Mouse (Mus musculus) kidney, postnatal 14 days (tissue): ENCODE measurements around the gene Gm49450.

Experiments
- DNase-seq: peaks from one replicate; pipeline ENCODE4 v3.0.0; 2022; ENCODE audit warnings: mixed read lengths

Gm49450 gene

DNA sequence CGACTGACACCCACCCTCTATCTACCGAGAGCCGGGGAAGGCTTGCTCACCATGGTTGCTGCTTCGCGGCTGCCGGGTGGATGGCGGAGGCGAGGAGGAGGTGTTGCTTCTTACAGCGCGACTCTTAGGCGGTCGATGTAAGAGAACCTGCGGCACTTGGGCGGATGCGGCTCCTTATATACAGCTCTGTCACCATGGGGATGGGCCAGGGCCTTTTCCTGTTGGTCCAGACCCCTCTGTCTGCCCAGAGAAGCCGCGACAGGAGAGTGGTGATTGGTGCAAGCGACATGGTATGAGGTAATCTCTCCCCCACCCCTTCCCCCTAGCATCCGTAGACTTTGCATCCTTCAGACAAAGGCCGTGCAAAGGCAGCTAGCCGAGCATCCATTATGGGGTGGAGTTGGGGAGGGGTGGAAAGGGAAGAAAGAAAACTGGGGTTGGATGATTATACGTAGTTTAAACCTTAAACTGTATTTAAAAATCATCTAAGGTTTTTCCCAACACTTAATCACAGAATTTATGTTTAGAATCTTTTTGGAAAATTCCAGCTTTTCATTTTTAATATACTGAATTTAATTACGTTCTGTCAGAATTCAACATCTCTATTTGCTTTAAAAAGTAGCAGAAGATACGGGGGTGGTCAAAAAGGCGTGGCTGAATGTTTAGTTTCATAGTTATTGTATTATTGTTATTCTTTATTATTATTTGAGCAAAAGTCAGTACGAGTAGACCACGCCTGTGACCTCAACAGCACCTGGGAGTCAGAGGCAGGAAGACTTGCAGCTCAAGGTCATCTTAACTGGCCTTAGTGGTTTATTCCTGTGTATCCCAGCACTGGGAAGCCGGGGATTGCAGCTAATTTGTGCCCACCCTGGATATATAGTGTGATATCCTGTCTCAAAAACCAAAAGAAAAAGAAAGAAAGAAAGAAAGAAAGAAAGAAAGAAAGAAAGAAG lies at the start of gene Gm49450, which contains the start of gene Tuba1a:
Gm49450 (minus strand) TSS at position 151 of the 956 bp plus-strand sequence.
Tuba1a (minus strand) TSS at position 303 of the 956 bp plus-strand sequence.
- peak; percentile 92 for DNase-seq

DNA sequence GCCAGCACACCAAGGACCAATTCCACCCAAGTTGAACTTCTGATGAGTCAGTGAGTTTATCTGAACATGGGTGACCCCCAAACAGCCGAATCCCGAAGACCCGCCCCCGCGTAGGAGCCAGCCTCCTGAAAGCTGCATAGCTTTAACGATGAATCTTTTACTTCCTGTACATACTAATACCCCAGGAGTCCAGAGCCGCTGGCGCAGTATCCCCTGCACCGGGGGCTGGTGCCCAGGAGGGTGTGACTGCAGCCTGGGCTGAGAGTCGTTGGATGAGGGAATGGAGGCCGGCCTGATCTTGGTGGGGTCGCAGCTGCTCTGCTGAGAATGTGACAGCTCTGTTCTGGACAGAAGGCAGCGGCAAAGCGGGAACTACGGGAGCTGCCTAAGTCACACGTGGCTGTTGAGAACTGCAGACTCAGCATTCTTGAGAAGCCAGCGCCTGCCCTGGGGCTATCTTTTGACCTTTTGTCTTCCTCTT lies 48.1 kb upstream of the Gm49450 start:
- DNase-seq, result peak; percentile 67

DNA sequence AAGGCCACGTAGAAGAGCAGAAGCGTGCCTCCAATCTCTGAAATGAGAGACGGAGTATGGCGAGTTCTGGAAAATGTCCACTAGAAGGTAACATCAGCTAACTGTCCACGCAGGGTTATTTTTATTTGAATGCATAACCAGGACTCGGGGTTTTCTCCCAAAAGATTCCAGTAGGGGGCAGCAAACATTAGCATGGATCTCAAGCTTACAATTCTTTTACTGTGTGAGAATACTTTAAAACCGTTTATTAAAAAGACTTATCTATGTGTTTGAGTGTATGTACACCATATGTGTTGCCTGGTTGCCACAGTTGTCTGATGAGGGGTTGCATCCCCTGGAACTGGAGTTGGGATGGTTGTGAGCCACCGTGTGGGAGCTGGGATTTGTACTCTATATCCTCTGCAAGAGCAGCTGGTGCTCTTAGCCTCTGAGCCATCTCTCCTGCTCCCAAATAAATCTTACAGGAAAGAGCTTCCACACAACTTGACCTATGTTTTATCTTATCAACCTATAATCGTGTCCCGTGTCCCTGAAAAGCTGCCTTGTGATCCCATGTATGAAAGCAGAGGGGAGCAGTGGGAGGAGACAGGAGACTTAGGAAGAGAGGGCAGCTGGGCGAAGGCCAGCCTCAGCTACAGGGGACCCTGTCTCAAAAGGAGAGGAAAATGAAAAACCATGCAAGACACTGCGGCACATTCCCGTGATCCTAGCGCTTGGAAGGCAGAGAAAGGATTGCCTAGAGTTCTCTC lies 47.4 kb upstream of the Gm49450 start:
- peak; percentile 77 for DNase-seq

DNA sequence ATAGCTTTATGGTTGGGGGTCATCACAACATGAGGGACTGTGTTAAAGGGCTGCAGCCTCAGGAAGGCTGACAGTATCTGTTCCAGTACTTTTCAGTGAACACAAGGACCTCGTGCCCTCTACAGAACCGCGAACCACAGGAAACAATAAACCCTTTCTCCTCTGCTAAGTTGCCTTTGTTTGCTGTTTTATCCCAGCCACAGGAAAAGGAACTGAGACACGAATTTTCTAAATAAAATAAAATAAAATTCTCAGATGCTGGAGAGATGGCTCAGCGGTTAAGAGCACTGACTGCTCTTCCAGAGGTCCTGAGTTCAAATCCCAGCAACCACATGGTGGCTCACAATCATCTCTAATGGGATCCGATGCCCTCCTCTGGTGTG lies 45.4 kb upstream of the Gm49450 start:
- no peak for DNase-seq

DNA sequence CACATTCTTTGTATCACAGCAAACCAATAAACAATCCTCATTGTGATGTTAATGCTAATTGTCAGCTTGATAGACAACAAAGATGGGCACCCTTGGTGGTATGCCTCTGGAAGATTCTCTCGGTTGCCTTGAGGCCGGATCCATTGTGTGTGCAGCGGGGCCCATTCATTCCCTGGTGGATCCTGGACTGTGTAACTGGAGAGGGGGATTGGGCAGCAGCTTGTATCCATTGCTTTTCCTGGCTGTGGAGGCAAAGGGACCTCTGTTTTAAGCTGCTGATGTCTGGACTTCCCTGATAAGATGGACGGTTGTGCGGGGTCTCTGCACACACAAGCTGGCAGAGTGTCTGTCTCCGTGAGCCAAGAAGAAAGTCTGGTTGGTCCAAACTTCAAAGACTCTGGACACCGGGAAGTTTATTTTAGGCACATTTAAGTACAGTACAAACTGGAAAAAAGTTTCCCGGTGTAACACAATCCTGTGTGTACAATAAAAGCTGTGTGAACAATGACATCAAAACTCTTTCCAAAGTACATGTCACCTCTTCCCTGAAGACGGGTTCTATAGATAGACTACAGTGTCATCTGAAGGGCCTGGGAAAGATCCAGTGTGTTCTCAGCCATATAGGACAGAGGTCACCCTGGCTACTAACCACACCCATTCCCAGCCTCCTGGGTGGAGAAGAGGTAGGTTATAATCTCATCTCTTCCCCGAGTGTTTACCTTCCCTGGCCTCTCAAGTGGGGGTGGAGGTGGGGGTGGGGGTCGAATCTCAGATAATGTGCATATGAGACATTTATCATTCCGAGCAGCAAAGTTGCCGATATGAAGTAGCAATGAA lies 44.8 kb upstream of the Gm49450 start:
- DNase-seq, result no peak

DNA sequence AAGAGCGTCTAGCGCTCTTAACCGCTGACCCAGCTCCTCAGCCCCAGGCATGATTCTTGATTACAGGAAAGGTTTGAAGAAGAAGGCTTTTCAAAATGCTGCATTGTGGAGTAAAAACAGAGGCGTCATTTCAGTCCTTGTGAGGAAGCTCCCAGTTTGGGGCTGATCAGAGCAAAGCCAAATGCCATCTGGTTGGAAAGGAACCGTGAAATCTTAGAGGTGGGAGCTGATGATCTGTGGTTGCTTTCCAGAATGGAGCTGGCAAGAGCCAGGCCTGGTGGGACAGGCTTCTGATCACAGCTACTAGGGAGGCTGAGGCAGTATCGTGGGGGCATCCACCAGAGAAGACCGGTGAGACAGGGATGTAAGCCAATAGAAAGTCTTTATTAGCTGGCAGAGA lies 43.5 kb upstream of the Gm49450 start:
- no peak for DNase-seq

DNA sequence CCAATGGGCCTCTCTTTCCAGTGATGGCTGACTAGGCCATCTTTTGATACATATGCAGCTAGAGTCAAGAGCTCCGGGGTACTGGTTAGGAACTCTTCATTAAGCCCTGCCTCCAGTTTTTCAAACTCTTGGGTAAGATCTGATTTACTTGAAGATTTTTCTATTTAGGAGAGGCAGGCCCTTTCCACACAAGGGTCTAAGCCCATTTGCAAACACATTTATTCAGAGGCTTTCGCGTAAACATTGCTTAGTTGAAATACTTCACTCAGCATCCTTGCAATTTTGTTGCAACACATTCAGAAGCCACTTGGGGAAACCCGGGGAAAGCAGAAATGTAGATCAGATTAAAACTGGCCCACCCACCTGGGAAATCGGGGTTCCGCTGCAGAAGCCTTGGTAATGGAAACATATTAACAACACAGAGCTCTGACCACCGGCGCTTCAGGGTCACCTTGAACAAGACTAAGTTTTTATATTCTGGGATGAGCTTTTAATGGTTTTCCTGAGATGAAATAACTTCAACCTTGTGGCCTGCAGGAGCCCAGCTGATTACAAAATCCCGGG lies 41.7 kb upstream of the Gm49450 start:
- no peak for DNase-seq

DNA sequence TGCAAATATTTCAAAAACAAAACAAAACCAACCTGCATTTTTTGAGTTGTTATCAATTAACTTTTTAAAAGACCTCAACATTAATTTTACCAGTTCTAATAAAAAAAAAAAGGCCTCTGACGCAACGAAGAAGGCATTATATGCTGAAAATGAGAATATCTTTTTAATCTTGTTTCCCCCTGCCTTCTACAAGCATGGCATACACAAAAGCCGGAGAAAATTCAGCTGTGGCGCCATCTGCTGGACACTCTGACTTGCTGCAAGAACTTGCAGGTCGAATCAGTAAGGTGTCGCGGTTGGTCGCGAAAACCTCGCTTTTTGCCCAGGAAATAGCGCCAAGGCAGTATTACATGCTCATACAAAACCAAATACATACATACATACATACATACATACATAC lies 40.5 kb upstream of the Gm49450 start:
- peak; percentile 89 for DNase-seq

DNA sequence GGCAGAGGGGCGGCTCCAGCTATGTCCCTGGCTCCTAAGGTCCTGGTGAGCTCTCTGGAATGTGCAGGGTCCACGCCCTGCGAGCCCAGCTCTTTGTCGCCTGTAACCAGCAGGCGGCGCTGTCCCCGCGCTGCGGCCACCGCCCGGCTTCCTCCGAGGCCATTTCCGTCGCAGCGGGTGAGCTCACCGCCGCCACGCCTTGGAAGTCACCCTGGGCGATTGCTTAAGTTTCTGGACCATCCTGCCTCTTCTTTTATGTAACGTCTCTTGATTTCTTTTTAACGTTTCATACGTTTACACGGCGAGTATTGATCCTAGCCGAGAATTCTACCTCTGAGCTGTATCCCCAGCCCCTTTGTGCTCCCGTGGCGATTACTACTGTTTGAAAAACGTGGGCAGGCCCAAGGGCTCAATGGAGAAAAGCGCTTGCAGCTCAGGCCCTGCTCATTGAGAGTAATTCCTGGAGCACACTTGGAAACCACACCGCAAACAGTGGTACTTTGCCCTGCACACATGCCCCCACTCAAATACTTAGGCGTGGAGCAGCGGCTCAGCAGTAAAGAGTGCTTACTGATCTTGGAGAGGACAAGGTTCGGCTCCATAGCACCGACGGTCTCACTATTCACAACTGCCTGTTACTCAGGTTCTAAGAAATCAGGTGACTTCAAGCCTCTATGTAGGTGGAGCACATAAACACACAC lies 39.9 kb upstream of the Gm49450 start:
- DNase-seq, result peak; percentile 96

DNA sequence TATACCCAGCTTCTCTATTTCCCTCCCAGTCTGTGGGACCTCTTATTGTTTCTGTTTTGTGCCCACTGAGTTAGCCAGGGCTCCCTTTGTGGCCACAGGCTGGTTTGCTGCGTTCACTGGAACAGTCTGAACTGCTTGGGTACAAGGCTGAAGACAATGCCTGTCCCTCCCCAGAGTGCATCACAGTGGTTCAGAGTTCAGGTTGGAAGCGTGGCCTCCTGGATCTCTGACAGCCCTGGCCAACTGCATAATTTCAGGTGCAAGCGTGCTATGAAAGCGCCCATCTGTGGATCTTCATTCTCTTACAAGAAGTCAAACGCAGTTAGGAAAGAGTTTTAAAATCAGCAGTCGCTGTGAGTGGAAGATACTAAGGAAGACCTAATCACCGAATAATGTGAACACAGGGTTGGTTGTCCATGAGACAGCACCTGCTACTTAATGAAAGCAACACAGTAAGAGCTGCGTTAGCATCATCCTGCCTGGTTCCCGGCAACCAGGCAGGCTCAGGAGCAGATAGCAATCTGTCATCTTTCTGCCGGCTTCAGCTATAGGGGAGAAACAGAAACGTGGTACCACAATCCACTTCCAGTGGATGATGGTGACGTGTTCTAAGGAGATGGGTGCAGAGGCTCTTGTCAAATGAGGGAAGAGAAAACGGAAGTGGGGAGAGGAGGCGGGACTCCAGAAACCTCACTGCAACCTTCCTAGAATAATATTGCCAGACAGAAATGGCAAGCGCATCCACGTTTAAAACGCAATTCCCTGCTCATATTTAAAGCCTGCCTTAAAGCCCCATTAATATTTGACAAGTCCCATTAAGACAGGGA lies 38.9 kb upstream of the Gm49450 start:
- no peak for DNase-seq

DNA sequence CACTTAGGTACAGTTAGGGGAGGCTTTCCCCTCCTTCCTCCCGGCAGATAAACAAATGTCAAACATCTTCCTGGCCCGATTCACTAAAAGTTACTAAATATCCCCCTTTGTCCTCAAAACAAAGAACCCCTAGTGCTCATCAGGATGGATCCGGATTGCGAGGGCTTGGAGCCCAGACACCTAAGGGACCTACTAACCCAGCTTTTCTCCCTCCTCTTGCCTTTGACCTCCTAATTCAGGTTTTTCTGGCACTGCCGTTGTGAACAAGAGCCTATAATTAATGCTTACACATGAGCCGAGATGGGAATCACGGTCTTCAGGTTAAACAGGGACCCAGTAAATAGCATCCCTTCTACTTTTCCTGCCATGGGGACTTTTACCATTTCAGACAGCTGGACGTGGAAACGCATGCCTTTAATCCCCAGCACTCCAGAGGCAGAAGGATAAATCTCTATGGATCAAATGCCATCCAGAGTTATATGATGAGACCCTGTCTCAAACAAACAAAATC lies 38.2 kb upstream of the Gm49450 start:
- DNase-seq, result no peak

DNA sequence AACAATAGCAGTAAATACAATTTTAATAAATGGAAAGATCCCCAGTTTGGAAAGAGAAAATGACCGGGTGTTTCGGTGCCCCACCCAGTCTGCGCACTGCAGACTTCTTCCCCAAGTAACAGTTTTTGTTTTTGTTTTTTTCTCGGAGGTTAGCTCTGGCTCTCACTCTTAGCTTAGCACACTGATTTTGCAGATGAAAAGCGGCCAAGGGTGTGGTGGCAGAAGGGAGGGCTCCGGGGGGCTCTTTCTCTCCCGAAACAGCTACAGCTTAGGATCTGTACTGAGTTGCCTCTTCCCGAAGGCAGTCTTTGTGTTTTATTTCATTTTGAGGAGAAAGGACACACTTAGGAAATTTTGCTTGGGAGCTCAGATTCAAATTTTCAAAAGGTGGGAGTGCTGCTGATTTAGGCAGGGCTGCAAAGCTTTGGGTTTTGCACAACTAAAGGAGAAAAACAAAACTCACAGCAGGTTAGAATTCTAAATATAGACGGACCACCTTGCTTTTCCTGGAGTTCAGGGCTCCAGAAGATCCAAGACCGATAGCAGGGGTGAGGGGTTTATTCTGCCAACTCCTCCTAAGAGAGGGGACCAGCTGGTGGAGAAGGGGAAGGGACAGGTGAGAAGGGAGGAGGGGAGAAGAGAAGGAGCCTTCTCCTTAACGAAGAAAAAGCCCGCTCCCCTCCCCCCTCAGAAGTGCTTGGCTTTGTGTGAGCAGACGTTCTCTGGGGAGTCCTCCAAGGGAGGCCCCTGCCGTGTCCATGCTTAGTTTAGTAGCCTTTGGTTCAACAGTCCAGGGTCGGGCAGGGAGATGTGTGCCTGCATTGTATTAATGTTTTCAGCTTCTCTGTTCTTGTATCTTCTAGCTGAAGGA lies 37.6 kb upstream of the Gm49450 start:
- no peak for DNase-seq

DNA sequence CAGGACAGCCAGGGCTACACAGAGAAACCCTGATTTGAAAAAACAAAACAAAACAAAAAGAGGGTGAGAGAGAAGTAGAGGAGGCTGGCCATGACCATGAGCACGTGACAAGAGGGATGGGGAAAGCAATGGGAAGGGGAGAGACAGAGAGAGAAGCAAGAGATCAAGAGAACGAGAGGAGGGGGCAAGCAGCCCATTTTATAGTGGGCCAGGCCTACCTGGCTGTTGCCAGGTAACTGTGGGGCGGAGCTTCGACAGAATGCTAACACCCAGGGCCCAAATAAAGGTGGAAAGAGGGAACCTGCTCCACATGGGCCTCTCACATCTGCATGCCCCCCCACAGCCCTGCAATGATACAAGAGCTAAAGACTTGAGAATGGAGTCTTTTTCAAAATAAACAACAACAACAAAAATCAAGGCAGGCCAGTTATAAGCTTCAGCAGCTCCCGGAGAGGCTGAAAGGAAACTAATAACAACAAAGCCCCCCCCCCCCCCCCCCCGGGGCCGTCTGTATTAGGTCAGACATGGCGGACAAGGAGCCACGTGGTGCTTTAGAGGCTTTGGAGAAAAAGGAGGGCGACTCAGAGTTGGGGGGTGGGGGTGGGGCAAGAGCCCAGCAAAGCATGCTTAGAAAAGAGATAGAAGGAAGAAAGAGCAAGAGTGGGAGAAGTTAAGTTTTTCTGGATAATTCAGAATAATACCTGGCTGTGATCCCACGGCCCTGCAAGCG lies 36.5 kb upstream of the Gm49450 start:
- no peak for DNase-seq

DNA sequence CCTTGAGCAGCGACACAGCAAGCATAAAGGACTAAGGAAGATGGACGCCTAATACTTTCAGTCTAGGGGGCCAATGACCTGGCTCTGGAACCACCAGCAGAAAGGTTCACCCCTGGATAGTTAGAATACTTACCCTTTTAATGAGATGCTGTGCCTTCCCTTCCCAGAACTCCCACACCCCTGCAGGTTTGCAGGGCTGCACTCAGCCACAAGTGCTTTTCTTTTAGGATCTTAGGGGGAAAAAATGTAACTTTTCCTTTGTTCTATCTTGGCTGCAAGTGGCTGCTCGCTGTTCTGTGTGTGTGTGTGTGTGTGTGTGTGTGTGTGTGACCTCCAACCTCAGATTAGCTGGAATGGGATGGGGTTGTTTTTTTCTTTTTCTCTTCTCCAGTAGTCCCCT lies 35.4 kb upstream of the Gm49450 start:
- DNase-seq, result no peak

DNA sequence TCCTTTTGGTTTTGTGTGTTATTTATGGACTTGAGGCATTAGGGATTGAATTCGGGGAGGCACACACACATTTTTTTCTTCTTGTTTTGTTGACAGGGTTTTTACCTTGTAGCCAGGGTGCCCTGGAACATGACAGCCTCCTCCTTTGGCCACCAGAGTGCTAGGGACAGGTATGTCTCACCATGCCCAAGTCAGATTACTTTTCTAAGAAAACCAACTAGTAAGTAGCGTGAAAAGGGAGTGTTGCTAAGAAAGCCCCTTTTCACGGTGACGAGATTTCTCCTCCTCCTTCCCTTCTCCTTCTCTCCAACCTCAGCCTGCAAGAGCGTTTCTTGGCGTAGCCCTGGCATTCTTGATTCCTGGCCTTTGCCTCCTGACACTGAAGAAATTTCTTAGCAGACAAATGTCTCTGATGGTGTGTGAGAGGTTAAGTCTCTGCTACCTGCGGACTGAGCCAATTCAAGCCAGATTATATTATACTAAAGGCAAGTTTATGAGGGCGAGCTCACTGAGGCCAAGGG lies 34.4 kb upstream of the Gm49450 start:
- DNase-seq, result no peak

DNA sequence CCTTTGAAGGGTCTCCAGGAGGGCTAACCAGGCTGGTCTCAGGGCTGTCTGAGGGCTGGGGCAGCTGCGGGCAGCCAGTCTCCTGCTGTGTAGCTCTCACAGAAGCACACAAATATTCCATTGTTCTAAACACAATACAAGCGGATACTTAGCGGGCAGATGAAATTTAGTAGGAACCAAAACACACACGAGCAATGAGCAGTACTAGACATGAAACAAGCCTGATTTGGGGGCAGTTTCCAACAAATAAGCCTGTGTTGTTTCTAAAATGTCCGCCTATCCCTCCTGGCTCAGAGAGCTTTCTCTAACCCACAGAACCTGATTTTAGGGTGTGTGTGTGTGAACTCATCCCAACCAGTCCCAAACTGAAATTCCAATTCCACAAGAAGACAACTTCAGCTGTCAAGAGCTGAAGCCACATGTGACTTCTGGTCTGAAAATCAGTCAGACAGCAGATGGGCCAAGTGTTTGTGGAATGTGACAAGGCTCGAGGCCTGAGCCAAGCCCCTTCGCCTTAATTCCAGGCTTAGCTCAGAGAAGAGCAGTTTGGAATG lies 33.8 kb upstream of the Gm49450 start:
- peak; percentile 39 for DNase-seq

DNA sequence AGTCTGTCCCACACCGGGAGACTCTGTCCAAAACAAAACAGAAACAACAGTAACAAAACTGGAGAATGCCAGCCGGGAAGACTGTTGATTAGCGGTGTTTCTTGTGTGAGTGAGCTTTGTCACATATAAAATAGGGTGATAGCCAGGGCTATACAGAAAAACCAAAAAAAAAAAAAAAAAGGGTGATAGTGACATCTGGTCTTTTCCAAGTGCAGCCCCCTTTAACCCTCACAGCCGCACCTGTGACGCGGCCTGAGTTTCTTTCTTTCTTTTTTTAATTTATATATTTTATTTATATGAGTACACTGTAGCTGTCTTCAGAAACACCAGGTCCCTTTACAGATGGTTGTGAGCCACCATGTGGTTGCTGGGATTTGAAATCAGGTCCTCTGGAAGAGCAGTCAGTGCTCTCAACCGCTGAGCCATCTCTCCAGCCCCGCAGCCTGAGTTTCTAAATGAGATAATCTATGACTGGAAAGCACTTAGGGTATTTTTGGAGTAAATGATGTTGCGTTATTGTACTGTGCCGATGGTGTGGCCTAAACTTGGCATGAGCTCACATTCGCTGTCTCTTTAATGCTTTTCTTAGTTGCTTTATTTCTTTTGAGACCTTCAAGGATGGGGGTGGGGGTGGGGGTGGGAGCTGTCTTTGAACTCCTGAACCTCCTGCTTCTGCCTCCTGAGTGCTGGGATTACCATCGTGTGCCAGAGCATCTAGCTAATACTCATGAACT lies 32.8 kb upstream of the Gm49450 start:
- no peak for DNase-seq
